Mouse (Mus musculus) C2C12 (cell line): ENCODE results near the gene Tmem178b.

Experiments
- CEBPB ChIP-seq: IDR thresholded peaks from one replicate; pipeline ENCODE4 v1.6.1; 2011; ENCODE audit warnings: low read depth, mild to moderate bottlenecking, control low read depth, moderate library complexity
- CTCF ChIP-seq: IDR thresholded peaks from one replicate; pipeline ENCODE4 v1.5.1; 2011; ENCODE audit not compliant: control insufficient read depth, insufficient read depth, insufficient read length
- USF1 ChIP-seq: IDR thresholded peaks from one replicate; pipeline ENCODE4 v1.6.1; 2011; ENCODE audit warnings: low read depth, mild to moderate bottlenecking, control low read depth, moderate library complexity

GRCm38 (mm10) chr6:40011066-40011465 is 138.0 kb downstream of the Tmem178b start:
- TF ChIP-seq CTCF: no peak
- TF ChIP-seq USF1: no peak
- no peak for TF ChIP-seq CEBPB
